Mouse (Mus musculus): Measurements from ENCODE around the gene Icam5. TPM values are rescaled to one million over a fixed set of nuclear protein-coding genes. Genes with fewer than 3 reads are reported as not detected.

Gene Icam5
- total and polyA plus RNA-seq, 3 experiments, result 0.33 to 0.38 TPM; not detected in 1

DNA sequence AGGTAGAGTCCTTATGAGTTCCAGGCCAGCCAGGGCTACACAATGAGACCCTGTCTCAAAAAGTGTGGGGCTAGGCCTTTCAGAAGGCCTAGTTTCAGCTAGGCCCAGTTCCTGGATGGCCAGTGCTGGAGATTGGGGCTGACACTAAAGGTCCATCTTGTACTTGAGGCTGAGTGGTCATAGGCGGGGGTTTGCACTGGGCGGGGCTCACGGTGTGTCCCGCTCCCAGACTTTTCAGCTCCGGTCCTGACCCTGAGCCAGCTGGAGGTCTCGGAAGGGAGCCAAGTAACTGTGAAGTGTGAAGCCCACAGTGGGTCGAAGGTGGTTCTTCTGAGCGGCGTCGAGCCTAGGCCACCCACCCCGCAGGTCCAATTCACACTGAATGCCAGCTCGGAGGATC, 5.0 kb upstream of the Icam5 start:
- H3K27me3 ChIP-seq (ENCODE audit: insufficient read depth, low read length), result no peaks in the 10 kb centered on the region
- peaks cover 51% of the 10 kb centered on the region for H3K4me1 ChIP-seq (ENCODE audit: insufficient read depth, low read depth, low read length)
- H3K36me3 ChIP-seq (replicated peaks), result peaks cover 51% of the 10 kb centered on the region
- H3K9me3 ChIP-seq (replicated peaks), result no peaks in the 10 kb centered on the region
- ATAC-seq (ENCODE audit: extremely low read depth, insufficient number of reproducible peaks, low FRiP score, poor library complexity, severe bottlenecking), result no peak
- no peak for DNase-seq (ENCODE audit: low spot score)
- TF ChIP-seq TAL1 (conservative IDR thresholded peaks at IDR 0.05; ENCODE audit: low read depth, low read length), result no peak
- TF ChIP-seq POLR2AphosphoS5 (IDR thresholded peaks at IDR 0.05; ENCODE audit: insufficient replicate concordance, low read depth, low read length), result no peak
- TF ChIP-seq CTCF (IDR thresholded peaks at IDR 0.05; ENCODE audit: low read depth, low read length), result no peak
- no peak for TF ChIP-seq GATA1 (IDR thresholded peaks at IDR 0.05; ENCODE audit: borderline replicate concordance, low read length)
- no peak for TF ChIP-seq GATA2 (IDR thresholded peaks at IDR 0.05; ENCODE audit: borderline replicate concordance, low read depth, low read length)
- no peak overlapping the region for H3K4me3 ChIP-seq (ENCODE audit: low read depth, low read length)

DNA sequence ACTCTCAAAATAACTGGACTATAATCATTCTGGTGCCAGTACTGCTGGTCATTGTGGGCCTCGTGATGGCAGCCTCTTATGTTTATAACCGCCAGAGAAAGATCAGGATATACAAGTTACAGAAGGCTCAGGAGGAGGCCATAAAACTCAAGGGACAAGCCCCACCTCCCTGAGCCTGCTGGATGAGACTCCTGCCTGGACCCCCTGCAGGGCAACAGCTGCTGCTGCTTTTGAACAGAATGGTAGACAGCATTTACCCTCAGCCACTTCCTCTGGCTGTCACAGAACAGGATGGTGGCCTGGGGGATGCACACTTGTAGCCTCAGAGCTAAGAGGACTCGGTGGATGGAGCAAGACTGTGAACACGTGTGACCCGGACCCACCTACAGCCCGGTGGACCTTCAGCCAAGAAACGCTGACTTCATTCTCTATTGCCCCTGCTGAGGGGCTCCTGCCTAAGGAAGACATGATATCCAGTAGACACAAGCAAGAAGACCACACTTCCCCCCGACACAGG, 4.0 kb upstream of the Icam5 start:
- ATAC-seq (ENCODE audit: extremely low read depth, insufficient number of reproducible peaks, low FRiP score, poor library complexity, severe bottlenecking), result no peak
- H3K27me3 ChIP-seq (ENCODE audit: insufficient read depth, low read length), result no peaks in the 10 kb centered on the region
- H3K9me3 ChIP-seq (replicated peaks), result no peaks in the 10 kb centered on the region
- peaks cover 41% of the 10 kb centered on the region for H3K36me3 ChIP-seq (replicated peaks)
- no peak for TF ChIP-seq POLR2AphosphoS5 (IDR thresholded peaks at IDR 0.05; ENCODE audit: insufficient replicate concordance, low read depth, low read length)
- no peak overlapping the region for H3K4me3 ChIP-seq (ENCODE audit: low read depth, low read length)
- DNase-seq (ENCODE audit: low spot score), result no peak
- peaks cover 61% of the 10 kb centered on the region for H3K4me1 ChIP-seq (ENCODE audit: insufficient read depth, low read depth, low read length)

DNA sequence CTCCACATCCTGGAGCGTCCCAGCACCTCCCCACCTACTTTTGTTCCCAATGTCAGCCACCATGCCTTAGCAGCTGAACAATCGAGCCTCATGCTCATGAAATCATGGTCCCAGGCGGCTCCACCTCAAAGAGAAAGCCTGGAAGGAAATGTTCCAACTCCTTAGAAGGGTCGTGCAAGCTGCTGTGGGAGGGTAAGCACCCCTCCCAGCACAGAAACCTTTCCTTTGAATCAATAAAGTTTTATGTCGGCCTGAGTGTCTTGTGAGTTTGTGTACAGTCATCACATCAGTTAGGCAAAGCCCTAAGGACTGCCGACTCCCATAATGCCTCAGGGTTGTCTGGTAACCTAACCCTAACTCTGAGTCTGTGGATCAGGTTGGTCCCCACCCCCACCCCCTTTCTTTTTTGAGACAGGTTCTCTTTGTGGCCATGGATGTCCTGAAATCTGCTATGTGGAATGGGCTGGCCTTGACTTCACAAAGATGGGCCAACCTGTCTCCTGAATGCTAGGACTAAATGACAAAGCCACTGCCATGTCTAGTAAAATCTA, 3.2 kb upstream of the Icam5 start:
- ATAC-seq (ENCODE audit: extremely low read depth, insufficient number of reproducible peaks, low FRiP score, poor library complexity, severe bottlenecking), result no peak
- H3K36me3 ChIP-seq (replicated peaks), result peaks cover 39% of the 10 kb centered on the region
- no peak for TF ChIP-seq GATA2 (IDR thresholded peaks at IDR 0.05; ENCODE audit: borderline replicate concordance, low read depth, low read length)
- no peak for TF ChIP-seq POLR2AphosphoS5 (IDR thresholded peaks at IDR 0.05; ENCODE audit: insufficient replicate concordance, low read depth, low read length)
- TF ChIP-seq CTCF (IDR thresholded peaks at IDR 0.05; ENCODE audit: low read depth, low read length), result no peak
- TF ChIP-seq GATA1 (IDR thresholded peaks at IDR 0.05; ENCODE audit: borderline replicate concordance, low read length), result no peak
- TF ChIP-seq TAL1 (conservative IDR thresholded peaks at IDR 0.05; ENCODE audit: low read depth, low read length), result no peak
- DNase-seq (ENCODE audit: low spot score), result no peak
- no peaks in the 10 kb centered on the region for H3K27me3 ChIP-seq (ENCODE audit: insufficient read depth, low read length)
- H3K4me1 ChIP-seq (ENCODE audit: insufficient read depth, low read depth, low read length), result peaks cover 69% of the 10 kb centered on the region
- H3K9me3 ChIP-seq (replicated peaks), result no peaks in the 10 kb centered on the region
- H3K4me3 ChIP-seq (ENCODE audit: low read depth, low read length), result peak overlapping the region; percentile 73; the same call in 1 of the 2 replicates

DNA sequence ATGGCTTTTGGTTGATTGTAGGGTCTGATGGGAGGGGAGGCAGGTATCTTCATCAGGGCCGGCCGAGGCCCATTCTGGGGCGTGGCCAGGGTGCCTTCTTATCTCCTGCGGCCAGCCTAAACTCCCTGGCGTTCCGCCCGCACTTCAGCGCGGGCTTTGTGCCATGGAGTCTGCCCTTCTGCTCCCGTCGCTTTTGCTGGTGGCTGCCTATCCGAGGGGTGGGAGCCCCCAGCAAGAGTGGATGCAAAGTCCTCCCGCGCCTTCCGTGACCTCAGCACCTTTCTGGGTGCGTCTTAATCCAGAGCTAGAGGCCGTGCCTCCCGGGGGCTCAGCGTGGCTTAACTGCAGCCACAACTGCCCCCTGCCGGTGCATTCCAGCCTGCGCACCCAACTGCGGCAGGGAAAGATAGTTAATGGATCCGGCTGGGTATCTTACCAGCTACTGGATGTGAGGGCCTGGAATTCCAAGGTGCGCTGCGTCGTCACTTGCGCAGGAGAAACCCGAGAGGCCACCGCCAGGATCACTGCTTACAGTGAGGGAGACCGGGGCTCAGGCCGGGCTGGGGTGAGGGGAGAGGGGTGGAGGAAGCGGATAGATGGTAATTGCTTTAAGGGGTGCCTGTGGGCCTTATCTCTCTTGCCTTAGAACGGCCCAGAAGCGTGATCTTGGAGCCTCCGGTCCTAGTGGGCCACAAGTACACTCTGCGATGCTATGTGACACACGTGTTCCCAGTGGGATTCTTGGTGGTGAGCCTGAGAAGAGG, 2.4 kb upstream of the Icam5 start, which contains the start of gene Icam4:
Gene Icam4, plus strand, starts transcription at position 83 of the 764 bp plus-strand sequence.
- no peaks in the 10 kb centered on the region; the same call in 1 of the 2 replicates for H3K27me3 ChIP-seq (ENCODE audit: insufficient read depth, low read length)
- peaks cover 74% of the 10 kb centered on the region for H3K4me1 ChIP-seq (ENCODE audit: insufficient read depth, low read depth, low read length)
- peaks cover 38% of the 10 kb centered on the region for H3K36me3 ChIP-seq (replicated peaks)
- no peaks in the 10 kb centered on the region for H3K9me3 ChIP-seq (replicated peaks)
- ATAC-seq (ENCODE audit: extremely low read depth, insufficient number of reproducible peaks, low FRiP score, poor library complexity, severe bottlenecking) (peak; percentile 52), DNase-seq (ENCODE audit: low spot score) (peak; percentile 77)
- H3K4me3 ChIP-seq (ENCODE audit: low read depth, low read length), result peak within 1 kb of the TSS; percentile 73
- TF ChIP-seq GATA1 (IDR thresholded peaks at IDR 0.05; ENCODE audit: borderline replicate concordance, low read length) (no peak), GATA2 (IDR thresholded peaks at IDR 0.05; ENCODE audit: borderline replicate concordance, low read depth, low read length) (no peak), CTCF (IDR thresholded peaks at IDR 0.05; ENCODE audit: low read depth, low read length) (peak; percentile 71), POLR2AphosphoS5 (IDR thresholded peaks at IDR 0.05; ENCODE audit: insufficient replicate concordance, low read depth, low read length) (no peak), TAL1 (conservative IDR thresholded peaks at IDR 0.05; ENCODE audit: low read depth, low read length) (peak; percentile 77)

DNA sequence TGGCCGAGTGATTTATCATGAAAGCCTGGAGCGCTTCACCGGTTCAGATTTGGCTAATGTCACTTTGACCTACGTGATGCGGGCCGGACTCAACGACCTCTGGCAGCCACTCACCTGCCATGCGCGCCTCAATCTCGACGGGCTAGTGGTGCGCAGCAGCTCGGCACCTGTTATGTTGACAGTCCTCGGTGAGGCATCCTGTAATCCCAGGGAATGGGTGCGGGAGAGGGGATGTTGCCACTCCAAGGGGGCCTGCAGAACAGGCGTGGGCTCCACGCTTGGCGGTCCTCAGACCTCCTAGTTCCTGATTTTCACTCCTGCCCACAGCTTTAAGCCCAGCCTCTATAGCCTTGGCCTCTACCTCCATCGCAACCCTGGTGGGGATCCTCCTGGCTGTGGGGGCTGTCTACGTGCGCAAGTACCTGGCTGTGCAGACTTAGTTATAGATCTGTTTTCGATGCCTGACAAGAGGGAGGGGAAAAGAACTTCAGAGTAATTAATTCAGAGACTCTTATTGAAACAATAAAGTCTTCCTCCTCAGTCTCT, 1.7 kb upstream of the Icam5 start:
- no peaks in the 10 kb centered on the region; the same call in 1 of the 2 replicates for H3K27me3 ChIP-seq (ENCODE audit: insufficient read depth, low read length)
- TF ChIP-seq TAL1 (conservative IDR thresholded peaks at IDR 0.05; ENCODE audit: low read depth, low read length) (no peak), GATA1 (IDR thresholded peaks at IDR 0.05; ENCODE audit: borderline replicate concordance, low read length) (no peak), GATA2 (IDR thresholded peaks at IDR 0.05; ENCODE audit: borderline replicate concordance, low read depth, low read length) (no peak), CTCF (IDR thresholded peaks at IDR 0.05; ENCODE audit: low read depth, low read length) (no peak), POLR2AphosphoS5 (IDR thresholded peaks at IDR 0.05; ENCODE audit: insufficient replicate concordance, low read depth, low read length) (no peak)
- ATAC-seq (ENCODE audit: extremely low read depth, insufficient number of reproducible peaks, low FRiP score, poor library complexity, severe bottlenecking) (no peak), DNase-seq (ENCODE audit: low spot score) (no peak)
- peaks cover 78% of the 10 kb centered on the region for H3K4me1 ChIP-seq (ENCODE audit: insufficient read depth, low read depth, low read length)
- H3K4me3 ChIP-seq (ENCODE audit: low read depth, low read length), result peak overlapping the region; percentile 73
- peaks cover 37% of the 10 kb centered on the region for H3K36me3 ChIP-seq (replicated peaks)
- H3K9me3 ChIP-seq (replicated peaks), result no peaks in the 10 kb centered on the region

DNA sequence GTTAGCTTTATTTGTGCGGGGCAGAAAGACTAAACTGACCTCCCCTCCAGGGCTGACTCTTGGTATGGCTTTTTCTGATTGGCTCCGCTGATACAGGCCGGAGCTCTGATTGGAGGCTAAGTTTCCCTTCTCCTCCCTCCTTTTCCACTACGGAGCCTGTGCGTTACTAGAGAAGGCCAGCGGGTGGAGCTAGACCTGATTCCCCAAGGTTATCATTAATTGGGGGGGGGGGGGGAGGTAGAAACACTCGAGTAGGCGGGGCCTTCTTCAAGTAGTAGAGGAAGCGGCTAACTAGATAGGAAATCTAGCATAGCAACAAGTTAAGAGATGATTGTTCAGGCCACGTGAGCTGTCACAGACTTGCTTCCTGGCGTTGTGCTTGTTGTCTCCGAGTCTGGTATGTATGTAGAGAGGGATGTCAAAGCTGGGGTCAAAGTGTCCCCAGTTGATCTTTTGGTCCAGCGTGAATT, 1.1 kb upstream of the Icam5 start:
- Histone ChIP-seq H3K27me3 (ENCODE audit: insufficient read depth, low read length) (peaks cover under 1% of the 10 kb centered on the region; the same call in 1 of the 2 replicates), H3K36me3 (replicated peaks) (peaks cover 33% of the 10 kb centered on the region), H3K4me3 (ENCODE audit: low read depth, low read length) (peak overlapping the region; percentile 77), H3K4me1 (ENCODE audit: insufficient read depth, low read depth, low read length) (peaks cover 78% of the 10 kb centered on the region), H3K9me3 (replicated peaks) (no peaks in the 10 kb centered on the region)
- ATAC-seq (ENCODE audit: extremely low read depth, insufficient number of reproducible peaks, low FRiP score, poor library complexity, severe bottlenecking), result peak; percentile 71
- TF ChIP-seq GATA2 (IDR thresholded peaks at IDR 0.05; ENCODE audit: borderline replicate concordance, low read depth, low read length), result no peak
- no peak for TF ChIP-seq GATA1 (IDR thresholded peaks at IDR 0.05; ENCODE audit: borderline replicate concordance, low read length)
- no peak for TF ChIP-seq CTCF (IDR thresholded peaks at IDR 0.05; ENCODE audit: low read depth, low read length)
- peak; percentile 80 for DNase-seq (ENCODE audit: low spot score)

Data from G1E (cell line).